Mouse (Mus musculus): ENCODE data around the gene Kcnh5.

- TF ChIP-seq CTCF (IDR thresholded peaks at IDR 0.05; ENCODE audit: low read depth, low read length) (no peak), POLR2A (IDR thresholded peaks at IDR 0.05; ENCODE audit: insufficient read depth, low read length) (no peak)
Observed at GRCm38 (mm10) chr12:75223966-75224365, 46.8 kb upstream of the Kcnh5 start.

Measured in ES-Bruce4 (cell line).